Mouse (Mus musculus) ES-Bruce4 (cell line): ENCODE data around the gene Rps6ka1.

Experiments used
- CTCF ChIP-seq: IDR thresholded peaks from one replicate; pipeline ENCODE4 v1.8.1; 2011; ENCODE audit warnings: low read depth, low read length
- EP300 ChIP-seq: IDR thresholded peaks from 2 replicates; pipeline ENCODE4 v1.6.1; 2011; ENCODE audit warnings: low read depth, low read length; ENCODE audit not compliant: insufficient read depth

DNA sequence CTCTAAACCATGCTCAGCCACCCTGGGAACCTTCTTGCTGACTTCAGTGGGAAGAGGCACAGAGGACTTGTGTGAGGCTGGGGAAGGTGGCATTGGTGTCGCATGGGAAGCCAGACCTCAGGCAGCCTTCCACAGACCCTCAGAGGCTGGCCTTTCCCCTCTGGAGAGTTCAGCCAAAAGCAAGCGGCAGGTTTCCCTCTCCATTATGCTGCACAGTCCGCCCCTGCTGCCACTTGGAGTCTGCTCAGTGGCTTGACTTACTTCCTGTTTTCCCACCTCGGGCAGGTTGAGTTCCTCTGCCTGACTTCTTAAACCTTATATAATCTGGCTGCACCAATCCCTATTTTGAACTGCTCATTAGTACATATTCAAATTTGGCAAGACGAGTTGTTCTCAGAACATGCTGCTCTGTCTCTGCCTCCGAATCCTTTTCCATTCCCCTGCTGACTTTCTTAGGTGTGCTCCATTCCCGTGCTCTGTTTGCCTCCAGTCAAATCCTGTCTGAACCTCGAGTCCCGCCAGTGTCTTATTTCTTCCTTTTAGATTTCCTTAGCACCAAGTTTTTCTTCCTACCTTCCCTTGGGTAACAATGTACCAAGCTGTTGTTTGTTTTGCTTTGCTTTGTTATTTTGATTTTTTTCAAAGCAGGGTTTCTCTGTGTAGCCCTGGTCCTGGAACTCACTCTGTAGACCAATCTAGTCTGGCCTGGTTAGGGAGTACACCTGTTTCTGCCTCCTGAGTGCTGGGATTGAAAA is 66.6 kb downstream of the Rps6ka1 start:
- TF ChIP-seq EP300 (no peak), CTCF (no peak)
